Mouse (Mus musculus): ENCODE data around the gene Topors. TPM values are rescaled to one million over a fixed set of nuclear protein-coding genes. Genes with fewer than 3 reads are reported as not detected.

Topors gene
- polyA plus RNA-seq, 3 experiments from 2014 or later = 15.0 to 19.3 (median 16.7) TPM

- ATAC-seq = no peak
These were observed 18.7 kb downstream of the Topors start for GRCm38 (mm10) chr4:40250984-40251383.

GRCm38 (mm10) chr4:40244035-40244434 lies 25.6 kb downstream of the Topors start:
- ATAC-seq = no peak

- no peak for ATAC-seq
These were observed 26.6 kb downstream of the Topors start for GRCm38 (mm10) chr4:40243006-40243405.

GRCm38 (mm10) chr4:40241928-40242327 lies 27.7 kb downstream of the Topors start:
- no peak for ATAC-seq

GRCm38 (mm10) chr4:40240272-40240744 lies 29.3 kb downstream of the Topors start:
- no peak for ATAC-seq

GRCm38 (mm10) chr4:40239409-40240271 lies 30.0 kb downstream of the Topors start, which contains the start of gene Ddx58:
TSS of gene Ddx58 (minus strand) at chr4:40239828.
- peak; percentile 57 for ATAC-seq

GRCm38 (mm10) chr4:40238483-40239408 lies 30.9 kb downstream of the Topors start:
- peak; percentile 81 for ATAC-seq

- no peak for ATAC-seq
These were observed 32.8 kb downstream of the Topors start for GRCm38 (mm10) chr4:40236829-40237228.

GRCm38 (mm10) chr4:40234256-40234655 lies 35.4 kb downstream of the Topors start:
- no peak for ATAC-seq

- no peak for ATAC-seq
These were observed 36.5 kb downstream of the Topors start for GRCm38 (mm10) chr4:40233062-40233664.

GRCm38 (mm10) chr4:40229723-40230122 lies 39.9 kb downstream of the Topors start:
- no peak for ATAC-seq

- no peak for ATAC-seq
These were observed 41.8 kb downstream of the Topors start for GRCm38 (mm10) chr4:40227886-40228285.

GRCm38 (mm10) chr4:40227131-40227530 lies 42.5 kb downstream of the Topors start:
- ATAC-seq = no peak

GRCm38 (mm10) chr4:40226095-40226494 lies 43.6 kb downstream of the Topors start:
- no peak for ATAC-seq

GRCm38 (mm10) chr4:40221876-40222585 lies 47.6 kb downstream of the Topors start:
- ATAC-seq = no peak

GRCm38 (mm10) chr4:40221004-40221760 lies 48.5 kb downstream of the Topors start:
- ATAC-seq = no peak

- ATAC-seq = no peak
These were observed 49.2 kb downstream of the Topors start for GRCm38 (mm10) chr4:40220437-40220836.

GRCm38 (mm10) chr4:40218382-40218781 lies 51.3 kb downstream of the Topors start:
- peak; percentile 69 for ATAC-seq

- no peak for ATAC-seq
These were observed 51.7 kb downstream of the Topors start for GRCm38 (mm10) chr4:40217910-40218309.

GRCm38 (mm10) chr4:40212177-40212576 lies 57.5 kb downstream of the Topors start:
- ATAC-seq = no peak

All from inflammation-experienced regulatory T-cells, adult 6 months (primary cell).